In the genomic region with DNA sequence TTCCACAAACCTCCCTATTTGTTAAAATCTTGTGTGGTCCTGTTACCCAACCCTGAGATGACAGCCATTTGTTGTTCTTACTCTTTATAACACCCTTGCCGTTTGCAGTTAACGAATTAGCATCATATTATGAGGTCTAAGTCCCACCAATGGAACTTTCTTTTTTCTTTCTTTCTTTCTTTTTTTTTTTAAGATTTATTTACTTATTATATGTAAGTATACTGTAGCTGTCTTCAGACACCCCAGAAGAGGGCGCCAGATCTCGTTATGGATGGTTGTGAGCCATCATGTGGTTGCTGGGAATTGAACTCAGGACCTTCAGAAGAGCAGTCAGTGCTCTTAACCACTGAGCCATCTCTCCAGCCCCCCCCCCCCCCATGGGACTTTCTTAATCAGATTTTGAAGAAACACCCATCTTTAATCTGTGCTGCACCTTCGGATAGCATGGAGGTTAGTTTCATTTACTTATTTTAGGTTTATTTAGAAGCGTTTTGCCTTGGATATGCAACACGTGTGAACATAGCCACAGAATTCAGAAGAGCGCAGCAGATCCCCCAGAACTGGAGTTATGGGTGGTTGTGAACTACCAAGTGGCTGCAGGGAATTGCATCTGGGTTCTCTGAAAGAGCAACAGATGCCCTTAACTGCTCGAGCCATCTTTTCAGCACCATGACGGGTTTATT, we compare ENCODE assay signal across 9 mouse cellular contexts. TPM values are rescaled to one million over a fixed set of nuclear protein-coding genes. Genes with fewer than 3 reads are reported as not detected.
A peak's percentile ranks its signal among the peaks of the same experiment; 100 is the strongest.
DNase-seq lines count a peak whose midpoint lies in the region; ATAC-seq and TF ChIP-seq lines count a peak whose summit lies in the region.
"Had no signal": no experiment of that assay in that cellular context is flagged by ENCODE, and none has a peak within 500 bp of the region (broad histone marks: within the 10 kb centered on the region; RNA-seq: fewer than 3 reads in every experiment).

No protein-coding gene starts in this region.

- TF ChIP-seq CTCF in lung, embryonic 14.5 days (IDR thresholded peaks at IDR 0.05; ENCODE audit: low read depth) = no peak
- TF ChIP-seq CTCF in hindbrain, postnatal 0 days (IDR thresholded peaks at IDR 0.05; ENCODE audit: low read depth) = peak; percentile 21; the same call in 1 of the 2 replicates

- no peak overlapping the region for H3K9ac ChIP-seq in lung, embryonic 14.5 days
- H3K9ac ChIP-seq in hindbrain, postnatal 0 days (replicated peaks; ENCODE audit: low read length) = no peak overlapping the region
- no peak overlapping the region for H3K9ac ChIP-seq in neural tube, embryonic 12.5 days

- H3K27me3 ChIP-seq in lung, embryonic 14.5 days (ENCODE audit: insufficient read depth, low read length) = no peaks in the 10 kb centered on the region
- no peaks in the 10 kb centered on the region for H3K27me3 ChIP-seq in hindbrain, postnatal 0 days (ENCODE audit: insufficient read depth, low read length)
- no peaks in the 10 kb centered on the region for H3K27me3 ChIP-seq in neural tube, embryonic 12.5 days (replicated peaks)

- no peak for DNase-seq in lung, embryonic 14.5 days
- DNase-seq in lung, postnatal 10 days = no peak
- peak; percentile 11 for DNase-seq in c-Kit-positive CD71-positive TER-119-positive erythroid progenitor cells, embryonic 14.5 days (ENCODE audit: low spot score)
- no peak for DNase-seq in hindbrain, postnatal 0 days (ENCODE audit: low spot score)
- DNase-seq in left cerebral cortex, adult 18-20 months (ENCODE audit: low spot score in 2 of 2) = no peak
- DNase-seq in layer of hippocampus, adult 11-12 months (ENCODE audit: low spot score) = no peak
- no peak for DNase-seq in frontal cortex, postnatal 14 days (ENCODE audit: low spot score in 2 of 2)
- DNase-seq: kidney, postnatal 14 days had no signal

- 81% methylated on average over 10 of the region's 10 CpGs for WGBS in lung, embryonic 14.5 days
- WGBS in hindbrain, postnatal 0 days = 86% methylated on average over 10 of the region's 10 CpGs
- WGBS in neural tube, embryonic 12.5 days = 87% methylated on average over 10 of the region's 10 CpGs

- no peaks in the 10 kb centered on the region for H3K9me3 ChIP-seq in lung, embryonic 14.5 days (ENCODE audit: low read depth, low read length)
- no peaks in the 10 kb centered on the region for H3K9me3 ChIP-seq in hindbrain, postnatal 0 days (ENCODE audit: low read length)
- no peaks in the 10 kb centered on the region for H3K9me3 ChIP-seq in neural tube, embryonic 12.5 days

- 0 out of 2 replicates have a peak overlapping the region, but pooled peaks have one; percentile 95 for H3K27ac ChIP-seq in lung, embryonic 14.5 days (ENCODE audit: low read depth)
- peak overlapping the region; percentile 88 for H3K27ac ChIP-seq in hindbrain, postnatal 0 days
- no peak overlapping the region for H3K27ac ChIP-seq in neural tube, embryonic 12.5 days

- H3K4me3 ChIP-seq in lung, embryonic 14.5 days (ENCODE audit: low read depth, low read length) = peak overlapping the region; percentile 53
- H3K4me3 ChIP-seq in hindbrain, postnatal 0 days (ENCODE audit: low read length) = peak overlapping the region; percentile 43
- H3K4me3 ChIP-seq in neural tube, embryonic 12.5 days = no peak overlapping the region

- peak overlapping the region; percentile 74 for H3K4me2 ChIP-seq in lung, embryonic 14.5 days
- H3K4me2 ChIP-seq in hindbrain, postnatal 0 days (ENCODE audit: low read depth, low read length) = peak overlapping the region; percentile 50
- H3K4me2 ChIP-seq in neural tube, embryonic 12.5 days (replicated peaks) = peak overlapping the region; percentile 61; the same call in 1 of the 2 replicates

- H3K36me3 ChIP-seq in lung, embryonic 14.5 days (ENCODE audit: insufficient read depth) = peaks cover 4% of the 10 kb centered on the region; the same call in 1 of the 2 replicates
- H3K36me3 ChIP-seq in hindbrain, postnatal 0 days (ENCODE audit: insufficient read depth, low read length) = no peaks in the 10 kb centered on the region
- no peaks in the 10 kb centered on the region for H3K36me3 ChIP-seq in neural tube, embryonic 12.5 days

- no peak for ATAC-seq in lung, embryonic 14.5 days (ENCODE audit: insufficient read depth)
- ATAC-seq in hindbrain, postnatal 0 days = no peak
- no peak for ATAC-seq in neural tube, embryonic 12.5 days (ENCODE audit: low FRiP score, low read depth)

- peaks cover 9% of the 10 kb centered on the region for H3K4me1 ChIP-seq in lung, embryonic 14.5 days (ENCODE audit: insufficient read depth)
- peaks cover 8% of the 10 kb centered on the region for H3K4me1 ChIP-seq in hindbrain, postnatal 0 days (ENCODE audit: insufficient read depth, low read length)
- peaks cover 8% of the 10 kb centered on the region for H3K4me1 ChIP-seq in neural tube, embryonic 12.5 days

RNA-seq across cellular contexts. Expression of a gene that starts 0.9 kb away (rescaled TPM):
- polyA plus RNA-seq in lung, embryonic 14.5 days (2014; fragmentation: Nextera tagmentation; extraction: Ambion mirVana) = 80.8 and 83.7 TPM in 2 replicates
- 8.5 and 11.4 TPM in 2 replicates for total RNA-seq in hindbrain, postnatal 0 days (2014; rRNA removed)
- polyA plus RNA-seq in hindbrain, postnatal 0 days (2015; fragmentation: Nextera tagmentation; extraction: Ambion mirVana) = 33.3 and 35.4 TPM in 2 replicates
- polyA plus RNA-seq in neural tube, embryonic 12.5 days (2016; fragmentation: Nextera tagmentation; extraction: Ambion mirVana) = 35.1 and 36.7 TPM in 2 replicates
- 10 to 100 TPM; 36.5 to 37.2 TPM for total RNA-seq in left cerebral cortex, adult 18-20 months (2021)

RNA-seq across cellular contexts. Expression of a gene that starts 24.8 kb away (rescaled TPM):
- polyA plus RNA-seq in lung, embryonic 14.5 days (2014; fragmentation: Nextera tagmentation; extraction: Ambion mirVana) = 30.0 and 32.8 TPM in 2 replicates
- total RNA-seq in hindbrain, postnatal 0 days (2014; rRNA removed) = 7.4 and 11.3 TPM in 2 replicates
- polyA plus RNA-seq in hindbrain, postnatal 0 days (2015; fragmentation: Nextera tagmentation; extraction: Ambion mirVana) = 12.7 and 14.8 TPM in 2 replicates
- polyA plus RNA-seq in neural tube, embryonic 12.5 days (2016; fragmentation: Nextera tagmentation; extraction: Ambion mirVana) = 29.3 and 29.6 TPM in 2 replicates
- total RNA-seq in left cerebral cortex, adult 18-20 months (2021) = 10 to 100 TPM; 13.1 to 16.2 TPM

RNA-seq across cellular contexts. Expression of a gene that starts 38.4 kb away (rescaled TPM):
- 950 and 1,052 TPM in 2 replicates for polyA plus RNA-seq in lung, embryonic 14.5 days (2014; fragmentation: Nextera tagmentation; extraction: Ambion mirVana)
- 609 and 851 TPM in 2 replicates for total RNA-seq in hindbrain, postnatal 0 days (2014; rRNA removed)
- polyA plus RNA-seq in hindbrain, postnatal 0 days (2015; fragmentation: Nextera tagmentation; extraction: Ambion mirVana) = 533 and 549 TPM in 2 replicates
- 594 and 599 TPM in 2 replicates for polyA plus RNA-seq in neural tube, embryonic 12.5 days (2016; fragmentation: Nextera tagmentation; extraction: Ambion mirVana)
- 100 to 1,000 TPM; 302 to 311 TPM for total RNA-seq in left cerebral cortex, adult 18-20 months (2021)

RNA-seq across cellular contexts. Expression of a gene that starts 51.0 kb away (rescaled TPM):
- polyA plus RNA-seq in lung, embryonic 14.5 days (2014; fragmentation: Nextera tagmentation; extraction: Ambion mirVana) = 2.6 and 3.4 TPM in 2 replicates
- 1.2 TPM in 1 of 2 replicates, not detected in the other for total RNA-seq in hindbrain, postnatal 0 days (2014; rRNA removed)
- 1.4 TPM in 2 replicates for polyA plus RNA-seq in hindbrain, postnatal 0 days (2015; fragmentation: Nextera tagmentation; extraction: Ambion mirVana)
- 0.43 and 0.44 TPM in 2 replicates for polyA plus RNA-seq in neural tube, embryonic 12.5 days (2016; fragmentation: Nextera tagmentation; extraction: Ambion mirVana)
- total RNA-seq in left cerebral cortex, adult 18-20 months (2021) = under 1 TPM; 0.30 to 0.58 TPM
